Mouse (Mus musculus): ENCODE results near the gene Osbpl5.

Osbpl5 gene

DNA sequence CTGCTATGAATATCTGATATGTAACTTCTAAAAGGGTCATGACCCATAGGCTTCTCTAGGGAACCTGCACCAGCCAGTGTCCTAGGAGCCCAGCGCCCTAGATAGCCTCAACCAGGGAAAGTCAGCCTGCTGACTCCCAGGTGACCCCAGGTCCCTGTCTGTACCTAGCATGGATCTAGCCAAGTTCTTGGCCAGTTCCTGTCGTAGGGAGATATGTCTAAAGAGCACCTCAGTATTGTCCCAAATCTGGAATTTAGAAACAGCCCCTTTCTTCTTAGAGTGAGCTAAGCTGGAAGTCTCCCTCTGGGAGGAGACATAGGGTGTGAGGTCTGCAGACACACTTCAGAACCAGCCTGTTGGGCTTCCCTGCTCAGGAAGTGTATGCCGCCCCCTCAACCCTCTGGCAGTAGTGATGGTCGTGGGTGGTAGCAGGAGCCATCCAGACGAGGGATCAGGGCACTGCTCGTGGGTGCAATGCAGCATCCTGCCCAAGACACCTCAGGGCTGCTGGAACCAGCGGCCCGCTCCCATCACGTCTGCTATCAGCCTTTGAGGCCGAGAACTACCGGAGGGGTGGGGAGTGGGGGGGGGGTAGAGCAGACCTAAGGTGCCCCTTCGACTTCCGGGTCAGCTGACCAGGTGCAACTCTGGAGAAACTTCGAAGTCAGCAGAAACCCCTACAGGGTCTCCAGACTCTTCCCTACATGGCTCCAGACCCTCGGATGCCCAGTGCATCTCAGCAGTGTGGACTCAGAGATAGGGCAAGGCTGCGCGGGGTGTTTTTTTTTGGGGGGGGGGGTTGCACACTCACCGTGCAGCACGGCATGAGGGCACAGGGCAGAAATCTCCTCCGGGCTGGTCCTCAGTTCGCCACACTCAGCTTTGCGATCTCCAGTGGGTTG lies at the start of gene Osbpl5:
TSS of gene Osbpl5 (minus strand) at position 861 of the 902 bp plus-strand sequence.
- no peak for DNase-seq (ENCODE audit: low spot score)

DNA sequence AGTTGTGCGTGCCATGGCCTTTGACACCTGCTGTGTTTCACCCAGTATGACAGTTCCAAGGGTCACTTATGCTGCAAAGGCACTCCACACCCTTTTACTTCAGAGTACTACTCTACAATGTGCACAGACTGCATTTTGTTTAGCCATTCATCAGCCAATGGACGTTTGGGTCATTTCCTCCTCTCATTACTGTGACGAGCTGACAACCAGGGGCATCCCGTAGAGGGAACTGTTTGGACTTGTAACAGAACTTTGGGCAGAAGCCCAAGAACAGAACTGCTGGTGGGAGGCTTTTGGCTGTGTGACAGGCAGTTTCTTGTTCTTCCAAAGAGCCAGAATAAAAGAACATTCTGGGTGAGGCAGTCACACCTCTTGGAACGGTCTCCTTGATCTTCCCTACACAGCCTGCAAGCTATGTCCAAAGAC lies 48.4 kb upstream of the Osbpl5 start:
- DNase-seq (ENCODE audit: low spot score), result no peak

DNA sequence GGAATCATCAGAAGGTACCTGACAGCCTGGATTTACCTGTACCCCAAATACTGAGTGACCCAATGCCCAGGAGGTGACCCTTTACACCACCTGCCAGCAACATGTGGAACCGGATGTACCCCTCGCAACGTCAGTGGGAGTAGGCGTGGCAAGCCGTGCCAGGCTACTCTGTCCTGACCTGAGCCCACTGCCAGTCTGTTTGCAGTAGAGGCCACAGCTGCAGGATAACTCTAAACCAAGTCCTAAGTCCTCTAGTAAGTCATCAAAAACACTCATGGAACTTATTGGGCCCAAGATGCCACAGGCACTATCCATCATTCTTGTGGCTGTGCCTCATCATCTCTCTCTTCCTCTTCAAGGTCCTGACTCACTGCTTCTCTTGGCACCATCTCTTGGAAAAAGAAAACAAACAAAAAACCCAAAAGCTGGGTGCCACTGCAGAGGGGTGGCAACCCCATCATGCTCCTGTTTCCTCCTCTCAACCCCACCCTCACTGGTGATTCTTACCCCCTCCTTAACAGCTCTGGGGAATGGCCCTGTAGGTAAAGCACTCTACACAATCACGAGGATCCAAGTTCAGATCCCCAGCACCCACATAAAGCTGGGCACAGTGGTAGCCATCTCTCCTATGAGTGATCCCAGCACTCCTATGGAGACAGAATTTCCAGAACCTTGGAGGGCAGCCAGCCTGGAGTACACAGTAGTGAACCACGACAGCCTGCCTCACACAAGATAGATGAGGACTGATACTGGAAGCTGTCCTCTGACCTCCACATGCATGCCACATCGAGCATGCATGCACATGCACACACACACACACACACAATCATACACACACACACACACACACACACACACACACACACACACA lies 44.6 kb upstream of the Osbpl5 start:
- DNase-seq (ENCODE audit: low spot score), result no peak

DNA sequence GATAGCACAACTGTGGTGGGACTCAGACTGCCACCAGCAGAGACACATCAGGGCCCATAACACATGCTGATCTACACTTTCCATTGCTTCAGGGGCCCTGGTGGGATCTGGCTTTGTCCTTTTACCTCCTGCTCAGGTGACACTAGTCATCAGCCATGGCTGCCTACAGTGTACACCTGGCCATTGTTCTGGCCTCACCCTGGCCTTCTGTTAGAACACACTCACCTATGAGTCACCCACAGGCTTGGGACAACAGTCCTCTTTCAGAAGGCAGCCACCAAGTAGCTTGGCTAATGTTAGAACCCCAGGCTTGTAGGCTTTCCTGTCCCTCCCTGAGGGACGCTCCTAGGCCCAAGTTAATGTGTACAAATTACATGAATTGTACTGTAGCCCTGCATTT lies 44.0 kb upstream of the Osbpl5 start:
- no peak for DNase-seq (ENCODE audit: low spot score)

DNA sequence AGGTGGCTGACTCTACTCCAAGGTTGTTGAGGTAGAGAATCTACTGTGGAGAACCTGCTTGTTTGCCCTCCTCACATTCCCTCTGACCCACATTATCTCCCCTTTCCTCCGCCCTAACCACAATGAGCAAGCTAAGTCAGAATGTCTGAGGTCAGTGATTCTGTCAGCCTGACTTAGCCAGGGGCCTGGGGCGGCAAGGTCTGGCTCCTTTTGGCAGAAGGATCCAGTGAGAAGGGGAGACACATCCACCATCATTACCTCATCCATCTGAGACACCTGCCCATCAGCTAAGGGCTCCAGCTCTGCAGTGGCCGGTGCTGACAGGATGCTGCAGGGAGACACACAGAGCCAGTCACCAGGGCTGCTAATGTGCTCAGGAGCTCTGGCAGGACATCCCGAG lies 42.0 kb upstream of the Osbpl5 start:
- DNase-seq (ENCODE audit: low spot score), result no peak

GRCm38 (mm10) chr7:143793121-143793520 lies 36.3 kb upstream of the Osbpl5 start:
- peak; percentile 64 for DNase-seq (ENCODE audit: low spot score)

GRCm38 (mm10) chr7:143792336-143792985 lies 35.7 kb upstream of the Osbpl5 start:
- no peak for DNase-seq (ENCODE audit: low spot score)

DNA sequence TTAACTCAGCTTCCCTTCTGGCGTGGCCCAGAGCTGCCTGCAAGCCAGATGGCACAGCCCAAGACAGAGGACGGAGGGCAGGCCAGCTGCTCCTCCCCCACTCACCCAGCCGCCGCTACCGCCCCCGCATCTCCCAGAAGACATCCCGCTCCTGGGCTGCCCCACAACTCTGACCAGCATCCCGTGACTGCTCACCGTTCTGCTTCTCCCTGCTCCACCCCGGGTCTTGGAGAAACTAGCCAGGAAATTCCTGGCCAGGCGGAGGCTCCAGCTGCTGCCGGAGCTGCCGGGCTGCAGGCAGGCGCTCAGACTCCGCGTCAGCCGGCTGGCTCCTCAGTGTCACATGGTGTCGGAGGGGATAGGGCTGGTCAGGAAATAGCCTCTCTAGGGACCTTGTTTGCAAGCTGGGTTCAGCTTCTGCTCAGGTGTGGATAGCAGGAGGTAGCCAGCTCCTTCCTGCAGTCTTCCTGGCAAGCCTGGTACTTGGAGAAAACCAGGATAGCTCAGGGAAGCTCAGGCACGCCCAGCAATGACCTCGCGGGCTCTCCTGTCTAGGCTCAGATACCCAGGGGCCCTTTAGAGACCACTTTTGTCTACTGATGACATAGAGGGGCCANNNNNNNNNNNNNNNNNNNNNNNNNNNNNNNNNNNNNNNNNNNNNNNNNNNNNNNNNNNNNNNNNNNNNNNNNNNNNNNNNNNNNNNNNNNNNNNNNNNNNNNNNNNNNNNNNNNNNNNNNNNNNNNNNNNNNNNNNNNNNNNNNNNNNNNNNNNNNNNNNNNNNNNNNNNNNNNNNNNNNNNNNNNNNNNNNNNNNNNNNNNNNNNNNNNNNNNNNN lies 27.4 kb upstream of the Osbpl5 start, which contains the start of gene Mrgpre:
TSS of gene Mrgpre (minus strand) at position 505 of the 834 bp plus-strand sequence.
- DNase-seq (ENCODE audit: low spot score), result peak; percentile 60

DNA sequence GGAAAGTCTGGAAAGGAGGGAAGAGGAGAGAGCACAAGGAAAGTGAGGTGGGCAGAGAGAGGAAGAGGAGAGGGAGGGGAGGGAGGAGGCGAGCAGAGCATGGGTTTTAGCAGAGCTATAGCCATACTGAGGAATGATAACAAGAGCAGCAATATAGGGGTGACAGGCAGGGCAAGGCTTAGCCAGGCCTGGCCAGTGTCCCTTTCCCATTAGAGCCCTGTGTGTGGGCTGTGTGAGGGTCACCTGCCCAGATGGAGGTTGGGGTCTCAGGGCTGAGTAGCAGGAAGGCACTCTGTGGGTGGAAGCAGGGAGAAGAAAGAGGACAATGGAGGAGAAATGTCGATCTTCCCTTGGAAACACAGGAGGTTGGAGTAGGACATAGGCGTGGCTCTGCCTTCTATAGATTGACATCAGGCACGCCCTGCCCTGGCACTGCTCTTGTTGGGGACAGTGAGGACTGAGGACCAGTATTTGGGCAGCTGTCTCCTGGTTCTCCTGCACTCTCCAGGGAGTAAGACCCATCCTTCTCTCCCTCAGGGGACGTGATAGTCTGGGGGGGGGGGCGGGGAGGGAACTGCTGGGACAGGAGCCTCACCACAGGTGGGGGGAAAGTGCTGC lies 26.7 kb upstream of the Osbpl5 start:
- DNase-seq (ENCODE audit: low spot score), result no peak

DNA sequence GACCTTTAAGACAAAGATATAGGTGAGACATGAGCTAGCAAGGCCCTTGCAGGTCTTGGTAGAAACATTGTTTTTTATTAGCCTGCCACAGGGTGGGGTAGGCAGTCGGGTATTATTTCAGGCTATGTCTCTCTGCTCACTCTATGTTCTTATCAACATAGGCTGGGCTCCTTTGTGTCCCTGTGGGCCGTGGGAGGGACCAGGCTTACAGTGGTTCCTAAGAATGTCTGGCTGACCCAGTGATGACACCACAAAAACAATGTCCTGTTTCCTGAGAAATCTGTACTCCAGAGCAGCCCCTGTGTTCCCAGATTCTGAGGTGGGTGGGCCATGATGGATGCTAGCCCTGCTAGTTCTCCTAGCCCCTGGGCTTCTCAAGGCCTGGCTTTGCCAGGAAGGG lies 20.6 kb upstream of the Osbpl5 start:
- no peak for DNase-seq (ENCODE audit: low spot score)

- no peak for DNase-seq (ENCODE audit: low spot score)
Observed at GRCm38 (mm10) chr7:143776137-143776536, 19.4 kb upstream of the Osbpl5 start.

DNA sequence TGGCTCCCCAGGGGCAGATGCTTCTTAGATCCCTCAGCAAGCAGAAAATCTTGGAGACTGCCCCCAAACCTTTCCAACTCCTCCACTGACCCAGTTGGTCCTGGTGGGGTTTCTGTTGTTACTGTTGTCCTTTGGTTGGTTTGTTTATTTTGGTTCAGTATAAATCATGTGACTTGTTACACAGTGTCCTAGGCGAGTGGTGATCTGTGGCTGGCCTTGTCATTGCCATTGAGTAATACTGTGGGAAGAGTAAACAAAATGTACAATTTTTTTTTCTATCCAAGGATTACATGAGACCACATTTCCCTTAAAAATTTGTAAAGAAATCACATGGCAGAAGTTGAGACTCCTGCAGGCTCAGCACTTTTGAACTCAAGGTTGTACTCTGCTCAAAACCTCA lies 12.7 kb upstream of the Osbpl5 start:
- no peak for DNase-seq (ENCODE audit: low spot score)

DNA sequence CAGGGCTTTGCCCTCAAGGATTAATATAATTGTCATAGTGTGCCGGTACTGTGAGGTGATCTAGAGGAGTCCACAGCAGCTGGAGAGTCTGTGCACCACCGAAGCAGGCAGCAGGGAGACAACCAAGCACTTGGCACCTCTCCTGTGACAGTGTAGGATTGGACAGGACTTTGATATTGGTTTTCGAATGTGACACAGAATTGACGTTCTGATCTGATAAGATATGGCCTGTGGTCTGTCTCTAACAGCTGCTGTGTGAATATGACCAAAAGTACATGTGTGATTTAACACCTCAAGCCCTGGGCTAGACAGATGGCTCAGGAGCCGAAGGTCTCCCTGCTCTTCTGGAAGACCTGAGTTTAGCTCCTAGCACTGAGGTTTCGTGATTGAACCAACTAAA lies 11.5 kb upstream of the Osbpl5 start:
- no peak for DNase-seq (ENCODE audit: low spot score)

DNA sequence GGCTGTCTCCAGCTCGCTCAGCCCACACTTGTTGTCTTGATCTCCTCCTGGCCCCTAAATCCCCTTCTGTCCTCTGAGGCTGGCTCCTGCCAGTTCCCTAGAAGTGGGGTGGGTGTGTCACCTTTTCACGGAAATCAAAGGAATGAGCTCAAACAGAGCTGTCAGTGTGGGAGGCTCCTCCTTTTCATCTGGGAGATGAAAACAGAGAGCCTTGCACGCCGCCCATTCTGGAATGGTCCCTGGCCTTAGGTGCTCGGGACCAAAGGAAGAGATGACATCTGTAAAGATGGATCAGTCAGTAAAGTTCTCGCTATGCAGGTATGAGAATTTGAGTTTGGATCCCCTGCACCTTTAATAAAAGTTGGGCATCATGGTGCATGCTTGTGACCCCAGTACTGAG lies 10.1 kb upstream of the Osbpl5 start, which contains the start of gene Mrgprg:
TSS of gene Mrgprg (minus strand) at position 101 of the 400 bp plus-strand sequence.
- DNase-seq (ENCODE audit: low spot score), result no peak

DNA sequence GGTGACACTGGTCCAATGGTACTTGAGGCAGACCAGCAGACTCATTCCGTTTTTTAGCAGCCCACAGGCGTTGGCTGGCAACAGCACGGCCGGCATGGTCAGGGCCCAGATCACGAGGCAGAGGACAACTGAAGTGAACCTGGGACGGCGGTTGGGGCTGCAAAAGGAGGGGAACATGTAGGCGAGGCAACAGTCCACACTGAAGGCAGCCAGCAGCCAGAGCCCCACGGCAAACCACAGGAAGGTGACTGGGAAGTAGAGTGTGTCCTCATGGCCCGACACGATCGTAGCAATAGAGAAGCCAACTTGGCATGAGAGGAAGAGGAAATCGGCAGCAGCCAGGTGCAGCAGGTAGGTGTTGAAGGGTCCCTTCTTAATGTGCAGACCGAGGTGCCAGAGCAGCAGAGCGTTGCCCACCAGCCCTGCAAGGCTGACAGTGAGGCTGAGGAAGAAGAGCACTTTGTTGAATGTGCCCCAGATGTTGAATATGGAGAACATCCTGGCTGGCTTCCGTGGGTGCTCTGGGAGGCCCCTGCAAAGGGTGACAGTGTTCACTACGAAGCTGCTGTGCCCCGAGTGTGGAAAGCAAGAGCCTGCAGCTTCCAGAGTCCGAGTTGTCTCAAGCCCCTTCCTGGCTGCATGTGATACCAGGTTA lies 8.2 kb upstream of the Osbpl5 start:
- DNase-seq (ENCODE audit: low spot score), result no peak

GRCm38 (mm10) chr7:143763794-143764193 lies 7.0 kb upstream of the Osbpl5 start:
- DNase-seq (ENCODE audit: low spot score), result no peak

DNA sequence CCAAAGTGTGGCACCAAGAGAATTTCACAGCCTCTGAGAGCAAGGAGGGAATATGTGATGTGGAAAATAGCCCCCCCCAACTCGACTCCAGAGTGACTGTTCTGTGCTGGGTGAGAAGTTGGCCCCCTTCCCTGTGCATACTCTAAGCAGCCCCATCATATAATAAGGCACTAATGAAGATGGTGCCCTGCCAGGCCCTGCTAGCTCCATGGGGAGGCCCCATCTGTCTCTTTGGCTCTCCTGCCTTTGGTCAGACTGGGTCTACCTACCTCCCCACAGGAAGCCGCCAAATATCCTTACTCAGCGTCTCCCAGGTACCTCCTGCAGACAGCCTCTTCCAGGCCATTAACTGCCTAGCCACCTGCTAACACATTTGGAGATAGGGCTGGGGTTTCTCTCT lies 2.2 kb upstream of the Osbpl5 start:
- no peak for DNase-seq (ENCODE audit: low spot score)

- no peak for DNase-seq (ENCODE audit: low spot score)
Observed at GRCm38 (mm10) chr7:143757696-143758095, 911 bp upstream of the Osbpl5 start.

- peak; percentile 60 for DNase-seq (ENCODE audit: low spot score)
Observed at GRCm38 (mm10) chr7:143757027-143757390, 224 bp upstream of the Osbpl5 start.

DNA sequence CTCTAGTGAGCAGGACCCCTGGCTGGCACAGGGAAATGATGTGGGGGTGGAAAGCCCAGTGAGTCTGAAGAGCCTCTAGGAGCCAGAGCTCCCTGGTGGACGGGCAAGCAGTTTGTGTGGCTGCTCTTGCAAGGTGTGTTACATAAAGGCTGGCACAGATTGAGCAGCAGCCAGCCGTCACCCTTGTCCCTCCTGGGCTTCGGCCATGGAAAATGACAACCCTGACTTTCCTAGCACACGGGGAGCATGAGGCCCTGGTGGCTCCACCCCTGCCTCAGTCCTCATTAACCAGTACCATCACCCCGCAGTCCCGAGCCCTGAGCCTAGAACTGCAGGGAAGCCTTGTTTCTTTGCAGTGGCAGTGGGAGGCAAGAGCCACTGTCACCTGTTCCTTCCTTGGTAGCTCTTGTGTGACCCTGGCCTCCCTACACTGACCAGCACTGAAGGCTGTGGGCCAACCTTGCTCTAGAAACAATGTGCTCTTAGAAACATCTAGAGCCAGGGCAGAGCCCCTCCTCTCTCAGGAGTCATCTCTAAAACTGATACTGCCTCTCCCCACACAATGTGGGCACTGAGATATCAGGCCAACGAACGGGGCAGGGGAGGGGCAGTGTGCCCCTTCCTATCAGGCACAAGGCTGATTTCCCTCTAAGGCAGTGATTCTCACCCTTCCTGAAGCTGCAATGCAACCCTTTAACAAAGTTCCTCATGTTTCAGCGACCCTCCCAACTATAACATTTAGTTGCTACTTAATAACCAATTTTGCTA lies 1.2 kb downstream of the Osbpl5 start:
- no peak for DNase-seq (ENCODE audit: low spot score)
